Mouse (Mus musculus) liver, embryonic 14.5 days (tissue): ENCODE measurements at regions not wholly inside any gene's neighbourhood (a gene's known extent, or its start where the extent isn't known, plus 50 kb on each side); places are given as distances from the start of the nearest gene placed in this dataset.

Experiments
- ATAC-seq: fragments of 200-750 bp; cut with Nextera tagmentation; 2 replicates; pipeline ENCODE4 v1.8.0; 2017; ENCODE audit warnings: moderate number of reproducible peaks, mild to moderate bottlenecking, moderate library complexity; ENCODE audit not compliant: insufficient read depth
- DNase-seq, 3 experiments: peaks; one replicate each; pipeline ENCODE4 v3.0.0-alpha.2; 2012 to 2013; ENCODE audit warnings: low read depth in 3 of 3, low spot score in 3 of 3
- H3K27ac ChIP-seq: fragments of 300-500 bp; sonication (generic); 2 replicates; pipeline ENCODE4 v1.5.1; 2014; ENCODE audit warnings: moderate library complexity, mild to moderate bottlenecking, control low read depth, inconsistent platforms
- H3K27me3 ChIP-seq: fragments of 300-500 bp; sonication (generic); 2 replicates; pipeline ENCODE4 v1.6.1; 2014; ENCODE audit warnings: mild to moderate bottlenecking, low read length, moderate library complexity; ENCODE audit not compliant: control insufficient read depth, insufficient read depth
- H3K36me3 ChIP-seq: fragments of 300-500 bp; sonication (generic); replicated peaks from 2 replicates; pipeline ENCODE4 v1.6.1; 2014; ENCODE audit warnings: low read depth; ENCODE audit not compliant: control insufficient read depth, insufficient read depth
- H3K4me1 ChIP-seq, 2 experiments: fragments of 200-500 bp in 1 of 2; fragments of 300-500 bp in 1 of 2; sonication (generic) in 1 of 2; replicated peaks; 2 replicates each; pipeline ENCODE4 v1.6.1; 2012 to 2014; ENCODE audit warnings: antibody characterized with exemption in 1 of 2, inconsistent platforms in 1 of 2, low read length in 1 of 2; ENCODE audit not compliant: control insufficient read depth in 2 of 2, insufficient read depth in 2 of 2
- H3K4me2 ChIP-seq: fragments of 300-500 bp; sonication (generic); 2 replicates; pipeline ENCODE4 v1.6.1; 2014; ENCODE audit warnings: low read depth, mild to moderate bottlenecking, control low read depth, moderate library complexity
- H3K4me3 ChIP-seq, 2 experiments: fragments of 200-500 bp in 1 of 2; fragments of 300-500 bp in 1 of 2; sonication (generic) in 1 of 2; 2 replicates each; pipeline ENCODE4 v1.5.1; 2012 to 2014; ENCODE audit warnings: low read depth in 2 of 2, low read length in 2 of 2, mild to moderate bottlenecking in 2 of 2, control low read depth in 1 of 2, inconsistent platforms in 1 of 2, moderate library complexity in 1 of 2; ENCODE audit not compliant: insufficient read depth in 1 of 2
- H3K9ac ChIP-seq: fragments of 300-500 bp; sonication (generic); replicated peaks from 2 replicates; pipeline ENCODE4 v1.6.1; 2014; ENCODE audit warnings: mild to moderate bottlenecking, control low read depth, moderate library complexity
- H3K9me3 ChIP-seq: fragments of 300-500 bp; sonication (generic); 2 replicates; pipeline ENCODE4 v1.6.1; 2016; ENCODE audit warnings: low read length, mixed read lengths; ENCODE audit not compliant: control insufficient read depth
- CTCF ChIP-seq: IDR thresholded peaks from 2 replicates; pipeline ENCODE4 v1.5.1; 2016; ENCODE audit warnings: antibody characterized with exemption, low read depth, control low read depth
- EP300 ChIP-seq: IDR thresholded peaks from 2 replicates; pipeline ENCODE4 v1.6.1; 2016; ENCODE audit warnings: antibody characterized with exemption, low read depth
- WGBS: fragments of 180-500 bp; shearing (Covaris S2); extraction: QIAGEN DNeasy Blood & Tissue Kit; methylation state at CpG from one replicate; pipeline ENCODE4 v1.1.7; 2014; ENCODE audit not compliant: insufficient replicate concordance; 5-methylcytosine and 5-hydroxymethylcytosine counted together

DNA sequence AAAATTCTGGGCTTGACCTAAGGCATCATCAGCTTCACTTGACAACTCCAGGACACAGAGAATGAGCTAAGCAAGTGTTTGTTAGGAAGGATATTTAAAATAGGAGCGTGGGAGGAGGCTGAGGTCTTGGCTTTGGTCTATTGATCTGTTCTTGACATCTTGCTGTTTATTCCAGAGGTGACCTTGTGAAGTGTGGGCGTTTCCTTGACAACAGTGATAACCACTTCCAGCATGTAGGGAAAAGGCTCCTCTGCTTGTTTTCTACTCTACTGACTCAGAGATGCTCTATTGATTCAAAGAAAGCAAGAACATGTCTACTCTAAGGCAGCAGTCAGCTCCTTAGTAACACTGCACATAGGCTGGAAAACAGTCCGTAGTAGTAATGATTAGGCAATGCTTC is 392.6 kb downstream of the Basp1 start:
- no peaks in the 10 kb centered on the region for H3K27me3 ChIP-seq
- no peak for DNase-seq
- no peaks in the 10 kb centered on the region for H3K9me3 ChIP-seq
- H3K4me2 ChIP-seq, result no peak overlapping the region
- 35% methylated on average over 3 of the region's 3 CpGs for WGBS
- no peak for ATAC-seq
- H3K27ac ChIP-seq, result no peak overlapping the region
- H3K9ac ChIP-seq, result no peak overlapping the region
- no peaks in the 10 kb centered on the region for H3K4me1 ChIP-seq
- TF ChIP-seq EP300, result no peak
- no peak for TF ChIP-seq CTCF
- no peak overlapping the region for H3K4me3 ChIP-seq
- no peaks in the 10 kb centered on the region for H3K36me3 ChIP-seq

- ATAC-seq (no peak), DNase-seq (no peak)
- H3K27ac ChIP-seq, result no peak overlapping the region
- H3K36me3 ChIP-seq, result no peaks in the 10 kb centered on the region
- TF ChIP-seq EP300 (no peak), CTCF (no peak)
- H3K4me3 ChIP-seq, result no peak overlapping the region
- H3K4me2 ChIP-seq, result no peak overlapping the region
- no peaks in the 10 kb centered on the region for H3K9me3 ChIP-seq
- H3K9ac ChIP-seq, result no peak overlapping the region
- H3K4me1 ChIP-seq, result no peaks in the 10 kb centered on the region
- no peaks in the 10 kb centered on the region for H3K27me3 ChIP-seq
- WGBS, result 74% methylated on average over 12 of the region's 12 CpGs
Measured at GRCm38 (mm10) chr15:25019352-25019941, 394.1 kb downstream of the Basp1 start.

DNA sequence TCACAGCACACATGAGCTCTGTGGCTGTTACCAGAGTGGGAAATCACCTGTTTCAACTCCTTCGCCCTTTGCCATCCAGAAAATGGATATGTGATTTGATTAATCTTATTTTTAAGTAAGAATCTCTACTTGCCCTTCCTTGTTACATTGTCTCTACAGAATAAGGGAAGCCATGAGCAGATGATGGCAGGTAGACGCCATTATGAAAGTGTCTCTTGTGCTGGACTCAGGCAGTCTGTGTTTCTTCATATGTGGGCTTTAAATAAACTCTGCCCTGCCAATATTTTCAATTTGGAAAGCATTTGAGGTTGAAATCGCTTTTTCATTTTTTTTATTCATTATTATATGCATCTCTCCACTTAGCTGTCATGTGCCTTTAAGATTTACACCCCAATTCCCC is 394.6 kb downstream of the Basp1 start:
- DNase-seq (no peak), ATAC-seq (no peak)
- H3K9ac ChIP-seq, result no peak overlapping the region
- H3K36me3 ChIP-seq, result no peaks in the 10 kb centered on the region
- 37% methylated on average over 3 of the region's 3 CpGs for WGBS
- H3K4me2 ChIP-seq, result no peak overlapping the region
- no peaks in the 10 kb centered on the region for H3K4me1 ChIP-seq
- no peak overlapping the region for H3K27ac ChIP-seq
- no peak overlapping the region for H3K4me3 ChIP-seq
- TF ChIP-seq EP300 (no peak), CTCF (no peak)
- H3K9me3 ChIP-seq, result no peaks in the 10 kb centered on the region
- no peaks in the 10 kb centered on the region for H3K27me3 ChIP-seq

DNA sequence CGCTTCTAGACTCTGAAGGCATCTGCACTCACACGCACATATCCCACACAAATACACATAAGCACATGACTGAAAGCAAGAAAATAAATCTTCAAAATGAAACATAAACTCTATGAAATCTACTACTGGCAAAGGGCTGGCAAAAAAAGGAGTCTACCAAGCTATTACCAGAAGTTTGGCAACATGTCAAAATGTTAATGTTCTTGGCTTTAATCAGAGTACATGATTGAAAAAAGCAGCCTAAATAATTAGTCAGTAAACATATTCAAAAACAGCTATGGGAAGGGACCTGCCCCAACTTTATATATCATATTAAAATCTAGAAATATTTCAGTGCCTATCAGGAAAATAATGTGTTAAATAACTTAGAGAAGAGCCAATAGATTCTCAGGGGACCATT is 405.8 kb downstream of the Basp1 start:
- no peaks in the 10 kb centered on the region for H3K9me3 ChIP-seq
- H3K4me1 ChIP-seq, result no peaks in the 10 kb centered on the region
- H3K27ac ChIP-seq, result no peak overlapping the region
- WGBS, result 63% methylated on average over 2 of the region's 2 CpGs
- no peak overlapping the region for H3K9ac ChIP-seq
- ATAC-seq (no peak), DNase-seq (no peak)
- H3K36me3 ChIP-seq, result no peaks in the 10 kb centered on the region
- H3K4me3 ChIP-seq, result no peak overlapping the region
- TF ChIP-seq CTCF, result no peak
- no peak for TF ChIP-seq EP300
- no peak overlapping the region for H3K4me2 ChIP-seq
- H3K27me3 ChIP-seq, result no peaks in the 10 kb centered on the region

GRCm38 (mm10) chr15:25000171-25000570 is 413.4 kb downstream of the Basp1 start:
- H3K9ac ChIP-seq, result no peak overlapping the region
- TF ChIP-seq EP300, result no peak
- no peak for TF ChIP-seq CTCF
- no peak for DNase-seq
- no peaks in the 10 kb centered on the region for H3K9me3 ChIP-seq
- H3K4me2 ChIP-seq, result no peak overlapping the region
- no peaks in the 10 kb centered on the region for H3K27me3 ChIP-seq
- H3K4me3 ChIP-seq, result no peak overlapping the region
- no peaks in the 10 kb centered on the region for H3K4me1 ChIP-seq
- WGBS, result 54% methylated on average over 3 of the region's 3 CpGs
- no peak for ATAC-seq
- no peak overlapping the region for H3K27ac ChIP-seq
- H3K36me3 ChIP-seq, result no peaks in the 10 kb centered on the region
